Mouse (Mus musculus): Measurements from ENCODE around the gene Dkk2. TPM values are rescaled to one million over a fixed set of nuclear protein-coding genes. Genes with fewer than 3 reads are reported as not detected.

Gene Dkk2
- polyA plus RNA-seq, 2 experiments = 0.24 to 0.35 TPM

GRCm38 (mm10) chr3:132121344-132121743, 36.3 kb downstream of the Dkk2 start:
- ATAC-seq (ENCODE audit: insufficient read depth) = no peak

GRCm38 (mm10) chr3:132122581-132122980, 37.5 kb downstream of the Dkk2 start:
- no peak for TF ChIP-seq EP300 (IDR thresholded peaks at IDR 0.05; ENCODE audit: low read depth)
- no peak for TF ChIP-seq CTCF (IDR thresholded peaks at IDR 0.05; ENCODE audit: low read depth)
- Histone ChIP-seq H3K4me2 (ENCODE audit: low read depth) (no peak overlapping the region), H3K27ac (no peak overlapping the region), H3K36me3 (replicated peaks; ENCODE audit: control insufficient read depth, insufficient read depth, low read depth) (no peaks in the 10 kb centered on the region), H3K9me3 (ENCODE audit: control insufficient read depth, low read length) (no peaks in the 10 kb centered on the region), H3K4me1 (replicated peaks; ENCODE audit: control insufficient read depth in 2 of 2, insufficient read depth in 2 of 2, low read length in 1 of 2) (no peaks in the 10 kb centered on the region), H3K27me3 (ENCODE audit: control insufficient read depth, insufficient read depth, low read length) (no peaks in the 10 kb centered on the region), H3K4me3 (ENCODE audit: insufficient read depth in 1 of 2, low read depth in 2 of 2, low read length in 2 of 2) (no peak overlapping the region), H3K9ac (replicated peaks) (no peak overlapping the region)
- ATAC-seq (ENCODE audit: insufficient read depth) (no peak), DNase-seq (ENCODE audit: low read depth in 3 of 3, low spot score in 3 of 3) (no peak)
- WGBS (ENCODE audit: insufficient replicate concordance) = 46% methylated on average over 4 of the region's 4 CpGs

More at GRCm38 (mm10) chr3:132121344-132121743, 36.3 kb downstream of the Dkk2 start:
- Histone ChIP-seq H3K9ac (replicated peaks) (no peak overlapping the region), H3K4me1 (replicated peaks; ENCODE audit: control insufficient read depth in 2 of 2, insufficient read depth in 2 of 2, low read length in 1 of 2) (no peaks in the 10 kb centered on the region), H3K36me3 (replicated peaks; ENCODE audit: control insufficient read depth, insufficient read depth, low read depth) (no peaks in the 10 kb centered on the region), H3K4me3 (ENCODE audit: insufficient read depth in 1 of 2, low read depth in 2 of 2, low read length in 2 of 2) (no peak overlapping the region), H3K27ac (no peak overlapping the region), H3K4me2 (ENCODE audit: low read depth) (no peak overlapping the region), H3K27me3 (ENCODE audit: control insufficient read depth, insufficient read depth, low read length) (no peaks in the 10 kb centered on the region), H3K9me3 (ENCODE audit: control insufficient read depth, low read length) (no peaks in the 10 kb centered on the region)
- WGBS (ENCODE audit: insufficient replicate concordance) = 52% methylated on average over 5 of the region's 5 CpGs
- DNase-seq (ENCODE audit: low read depth in 3 of 3, low spot score in 3 of 3) = no peak
- no peak for TF ChIP-seq CTCF (IDR thresholded peaks at IDR 0.05; ENCODE audit: low read depth)
- no peak for TF ChIP-seq EP300 (IDR thresholded peaks at IDR 0.05; ENCODE audit: low read depth)

DNA sequence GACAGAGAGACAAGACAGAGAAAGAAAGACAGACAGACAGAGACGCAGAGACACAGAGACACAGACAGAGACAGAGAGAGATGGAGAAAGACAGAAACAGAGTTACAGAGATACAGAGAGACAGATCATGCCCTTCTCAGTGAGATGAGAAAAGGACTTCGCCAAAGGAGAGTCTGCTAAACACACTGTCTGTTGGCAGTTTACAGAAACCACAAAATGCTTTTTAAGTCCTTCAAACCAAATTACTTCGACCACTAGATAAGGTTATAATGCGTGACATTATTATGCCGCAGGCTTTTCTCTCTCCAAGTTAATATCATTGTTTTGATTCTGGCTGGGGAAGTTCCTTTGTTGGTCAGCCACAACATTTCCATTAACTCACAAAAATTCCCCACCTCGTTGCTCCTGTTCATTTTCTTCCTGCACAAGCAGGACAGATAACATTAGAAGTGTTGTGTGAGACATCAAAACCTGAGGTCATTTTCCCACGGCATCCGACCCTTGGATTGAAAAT, 40.2 kb downstream of the Dkk2 start:
- DNase-seq (ENCODE audit: low read depth in 3 of 3, low spot score in 3 of 3) (no peak), ATAC-seq (ENCODE audit: insufficient read depth) (no peak)
- 61% methylated on average over 8 of the region's 8 CpGs for WGBS (ENCODE audit: insufficient replicate concordance)
- no peaks in the 10 kb centered on the region for H3K9me3 ChIP-seq (ENCODE audit: control insufficient read depth, low read length)
- no peak overlapping the region for H3K4me2 ChIP-seq (ENCODE audit: low read depth)
- no peak overlapping the region for H3K4me3 ChIP-seq (ENCODE audit: insufficient read depth in 1 of 2, low read depth in 2 of 2, low read length in 2 of 2)
- no peak overlapping the region for H3K9ac ChIP-seq (replicated peaks)
- no peaks in the 10 kb centered on the region for H3K27me3 ChIP-seq (ENCODE audit: control insufficient read depth, insufficient read depth, low read length)
- H3K27ac ChIP-seq = no peak overlapping the region
- H3K4me1 ChIP-seq (replicated peaks; ENCODE audit: control insufficient read depth in 2 of 2, insufficient read depth in 2 of 2, low read length in 1 of 2) = no peaks in the 10 kb centered on the region
- TF ChIP-seq EP300 (IDR thresholded peaks at IDR 0.05; ENCODE audit: low read depth) = no peak
- no peak for TF ChIP-seq CTCF (IDR thresholded peaks at IDR 0.05; ENCODE audit: low read depth)
- no peaks in the 10 kb centered on the region for H3K36me3 ChIP-seq (replicated peaks; ENCODE audit: control insufficient read depth, insufficient read depth, low read depth)

- Histone ChIP-seq H3K27me3 (ENCODE audit: control insufficient read depth, insufficient read depth, low read length) (no peaks in the 10 kb centered on the region), H3K4me2 (ENCODE audit: low read depth) (no peak overlapping the region), H3K36me3 (replicated peaks; ENCODE audit: control insufficient read depth, insufficient read depth, low read depth) (no peaks in the 10 kb centered on the region), H3K4me3 (ENCODE audit: insufficient read depth in 1 of 2, low read depth in 2 of 2, low read length in 2 of 2) (no peak overlapping the region), H3K4me1 (replicated peaks; ENCODE audit: control insufficient read depth in 2 of 2, insufficient read depth in 2 of 2, low read length in 1 of 2) (no peaks in the 10 kb centered on the region), H3K9me3 (ENCODE audit: control insufficient read depth, low read length) (no peaks in the 10 kb centered on the region), H3K9ac (replicated peaks) (no peak overlapping the region), H3K27ac (no peak overlapping the region)
- WGBS (ENCODE audit: insufficient replicate concordance) = 67% methylated on average over 1 of the region's 1 CpGs
- TF ChIP-seq CTCF (IDR thresholded peaks at IDR 0.05; ENCODE audit: low read depth) (no peak), EP300 (IDR thresholded peaks at IDR 0.05; ENCODE audit: low read depth) (no peak)
- no peak for DNase-seq (ENCODE audit: low read depth in 3 of 3, low spot score in 3 of 3)
- ATAC-seq (ENCODE audit: insufficient read depth) = no peak
Observed at GRCm38 (mm10) chr3:132129730-132130274, 44.7 kb downstream of the Dkk2 start.

- ATAC-seq (ENCODE audit: insufficient read depth) = no peak
- Histone ChIP-seq H3K4me1 (replicated peaks; ENCODE audit: control insufficient read depth in 2 of 2, insufficient read depth in 2 of 2, low read length in 1 of 2) (no peaks in the 10 kb centered on the region), H3K9me3 (ENCODE audit: control insufficient read depth, low read length) (no peaks in the 10 kb centered on the region), H3K27me3 (ENCODE audit: control insufficient read depth, insufficient read depth, low read length) (no peaks in the 10 kb centered on the region), H3K4me3 (ENCODE audit: insufficient read depth in 1 of 2, low read depth in 2 of 2, low read length in 2 of 2) (no peak overlapping the region), H3K4me2 (ENCODE audit: low read depth) (no peak overlapping the region), H3K9ac (replicated peaks) (no peak overlapping the region), H3K36me3 (replicated peaks; ENCODE audit: control insufficient read depth, insufficient read depth, low read depth) (no peaks in the 10 kb centered on the region), H3K27ac (no peak overlapping the region)
- 61% methylated on average over 3 of the region's 3 CpGs for WGBS (ENCODE audit: insufficient replicate concordance)
- no peak for DNase-seq (ENCODE audit: low read depth in 3 of 3, low spot score in 3 of 3)
- TF ChIP-seq EP300 (IDR thresholded peaks at IDR 0.05; ENCODE audit: low read depth) (no peak), CTCF (IDR thresholded peaks at IDR 0.05; ENCODE audit: low read depth) (no peak)
Observed at GRCm38 (mm10) chr3:132130781-132131180, 45.7 kb downstream of the Dkk2 start.

Measured in liver, embryonic 14.5 days (tissue).